Mouse (Mus musculus) urinary bladder, adult 2 months (tissue): Measurements from ENCODE around the gene Ccsap. TPM values are rescaled to one million over a fixed set of nuclear protein-coding genes. Genes with fewer than 3 reads are reported as not detected.
"Not testable (repeated sequence)": the region's sequence is repeated elsewhere in the genome, so short reads cannot be mapped to it uniquely, and the experiment has no call there.

Experiments
- DNase-seq: peaks from one replicate; pipeline ENCODE4 v3.0.0; 2022; ENCODE audit warnings: low spot score
- polyA plus RNA-seq: library from polyadenylated mRNA; depleted of rRNA; stranded (reverse); fragments of >200 nt; gene quantifications from 2 replicates; pipeline ENCODE4 v1.2.3, GENCODE M21; 2012

Ccsap gene
- polyA plus RNA-seq, 1 experiment, result 2.2 TPM

GRCm38 (mm10) chr8:123836354-123836753, 23.7 kb downstream of the Ccsap start:
- no peak for DNase-seq

GRCm38 (mm10) chr8:123835451-123835850, 24.6 kb downstream of the Ccsap start:
- no peak for DNase-seq

- DNase-seq, result peak; percentile 76
Measured at GRCm38 (mm10) chr8:123832757-123833156, 27.3 kb downstream of the Ccsap start.

GRCm38 (mm10) chr8:123827523-123827922, 32.5 kb downstream of the Ccsap start:
- DNase-seq, result no peak

- DNase-seq, result no peak
Measured at GRCm38 (mm10) chr8:123826758-123827157, 33.3 kb downstream of the Ccsap start.

GRCm38 (mm10) chr8:123826001-123826400, 34.0 kb downstream of the Ccsap start:
- DNase-seq, result no peak

GRCm38 (mm10) chr8:123823532-123824123, 36.4 kb downstream of the Ccsap start:
- no peak for DNase-seq

- DNase-seq, result no peak
Measured at GRCm38 (mm10) chr8:123823111-123823510, 36.9 kb downstream of the Ccsap start.

GRCm38 (mm10) chr8:123820780-123821179, 39.2 kb downstream of the Ccsap start:
- DNase-seq, result no peak

- DNase-seq, result no peak
Measured at GRCm38 (mm10) chr8:123819683-123820610, 40.1 kb downstream of the Ccsap start.

- DNase-seq, result no peak
Measured at GRCm38 (mm10) chr8:123817747-123818146, 42.3 kb downstream of the Ccsap start.

- no peak for DNase-seq
Measured at GRCm38 (mm10) chr8:123816939-123817338, 43.1 kb downstream of the Ccsap start.

GRCm38 (mm10) chr8:123815325-123815724, 44.7 kb downstream of the Ccsap start:
- DNase-seq, result no peak

GRCm38 (mm10) chr8:123813892-123814266, 46.1 kb downstream of the Ccsap start:
- no peak for DNase-seq

GRCm38 (mm10) chr8:123813173-123813891, 46.7 kb downstream of the Ccsap start:
- DNase-seq, result no peak

GRCm38 (mm10) chr8:123812227-123812626, 47.8 kb downstream of the Ccsap start:
- DNase-seq, result no peak

GRCm38 (mm10) chr8:123809342-123809741, 50.7 kb downstream of the Ccsap start:
- DNase-seq, result not testable (repeated sequence)

- no peak for DNase-seq
Measured at GRCm38 (mm10) chr8:123808671-123809070, 51.3 kb downstream of the Ccsap start.

- no peak for DNase-seq
Measured at GRCm38 (mm10) chr8:123807852-123808573, 52.0 kb downstream of the Ccsap start.

- DNase-seq, result no peak
Measured at GRCm38 (mm10) chr8:123807024-123807431, 53.0 kb downstream of the Ccsap start.

GRCm38 (mm10) chr8:123806374-123806935, 53.6 kb downstream of the Ccsap start:
- no peak for DNase-seq
